Mouse (Mus musculus) embryo, embryonic 10.5 days (tissue): Measurements from ENCODE around the gene Fgf14.
"Not testable (repeated sequence)": the region's sequence is repeated elsewhere in the genome, so short reads cannot be mapped to it uniquely, and the experiment has no call there.

Experiments used
- DNase-seq: peaks from one replicate; pipeline ENCODE4 v3.0.0-alpha.2; 2015; ENCODE audit warnings: low spot score

Fgf14 gene

DNA sequence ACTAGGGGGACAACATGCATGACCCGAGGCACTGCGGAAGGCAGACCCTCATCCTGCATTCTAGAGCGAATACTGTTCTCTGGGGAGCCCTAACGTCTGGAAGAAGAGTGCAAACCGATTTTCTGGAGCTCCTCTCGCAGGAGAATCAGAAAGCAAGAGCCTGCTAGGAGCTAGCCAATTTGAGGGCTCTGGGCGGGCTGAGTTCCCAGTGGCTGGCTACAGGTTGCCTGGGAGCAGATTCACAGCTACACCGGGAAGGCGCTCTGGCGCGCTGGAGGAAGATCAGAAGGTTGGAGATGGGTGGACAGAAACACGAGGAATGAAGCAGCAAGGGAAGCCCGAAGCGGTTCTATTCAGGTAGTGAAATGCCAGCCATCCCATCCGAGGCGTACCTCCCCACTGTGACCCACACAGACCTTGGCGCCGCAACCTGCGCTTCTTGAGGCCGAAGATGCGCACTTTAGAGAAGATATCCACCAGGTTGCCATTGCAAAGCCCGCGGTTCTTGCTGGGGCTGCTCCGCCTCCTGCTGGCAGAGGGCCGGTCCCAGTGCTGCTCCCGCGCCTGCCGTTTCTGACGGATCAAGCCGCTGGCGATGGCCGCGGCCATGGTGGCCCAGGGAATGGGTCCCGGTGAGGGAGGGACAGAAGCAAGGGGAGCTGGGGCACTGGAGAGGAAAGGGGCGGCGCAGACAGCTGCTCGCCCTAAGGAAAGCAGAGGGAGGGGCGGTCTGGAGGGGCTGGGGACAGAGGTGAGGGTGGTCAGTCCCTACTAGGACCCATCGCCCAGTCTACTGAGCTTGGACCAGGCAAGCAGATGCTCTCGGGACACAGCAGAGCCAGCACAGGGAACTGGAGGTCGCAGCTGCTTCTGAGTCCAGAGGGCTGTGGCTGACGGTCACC, 484.8 kb downstream of the Fgf14 start:
- DNase-seq: peak; percentile 69

DNA sequence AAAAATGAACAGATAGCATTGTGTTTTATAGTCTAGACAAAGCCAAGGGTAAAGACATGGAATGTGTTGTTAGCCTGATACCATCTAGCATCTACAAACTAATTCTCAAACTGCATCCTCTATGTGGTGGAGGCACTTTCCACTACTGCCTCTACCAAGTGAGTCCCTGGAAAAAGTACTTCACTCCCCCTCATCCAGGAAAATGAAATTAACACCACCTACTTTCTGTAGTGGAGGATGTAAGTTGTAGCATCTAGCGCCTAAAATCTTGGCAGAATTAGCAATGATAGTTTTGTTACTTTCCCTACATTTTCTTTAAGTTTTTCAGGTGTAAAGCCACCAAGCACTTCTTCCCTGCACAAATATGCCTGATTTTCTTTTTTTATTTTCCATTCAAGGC, 496.7 kb downstream of the Fgf14 start:
- no peak for DNase-seq

DNA sequence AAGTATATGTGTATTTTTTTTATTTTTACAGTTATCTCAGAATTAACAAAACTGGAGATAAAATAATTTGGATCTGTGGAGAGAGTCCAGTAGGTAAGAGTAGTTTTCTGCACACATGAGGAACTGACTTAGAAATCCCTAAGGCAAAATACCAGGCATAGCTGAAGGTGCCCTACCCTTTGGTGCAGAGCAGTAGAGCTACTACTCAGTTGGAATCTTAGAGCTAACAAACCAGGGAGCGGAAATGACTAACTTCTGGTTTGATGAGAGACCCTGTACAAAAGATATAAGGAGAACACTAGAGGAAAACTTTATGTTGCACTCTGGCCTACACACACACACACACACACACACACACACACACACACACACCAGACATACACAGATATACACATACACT, 502.8 kb downstream of the Fgf14 start:
- DNase-seq: no peak

DNA sequence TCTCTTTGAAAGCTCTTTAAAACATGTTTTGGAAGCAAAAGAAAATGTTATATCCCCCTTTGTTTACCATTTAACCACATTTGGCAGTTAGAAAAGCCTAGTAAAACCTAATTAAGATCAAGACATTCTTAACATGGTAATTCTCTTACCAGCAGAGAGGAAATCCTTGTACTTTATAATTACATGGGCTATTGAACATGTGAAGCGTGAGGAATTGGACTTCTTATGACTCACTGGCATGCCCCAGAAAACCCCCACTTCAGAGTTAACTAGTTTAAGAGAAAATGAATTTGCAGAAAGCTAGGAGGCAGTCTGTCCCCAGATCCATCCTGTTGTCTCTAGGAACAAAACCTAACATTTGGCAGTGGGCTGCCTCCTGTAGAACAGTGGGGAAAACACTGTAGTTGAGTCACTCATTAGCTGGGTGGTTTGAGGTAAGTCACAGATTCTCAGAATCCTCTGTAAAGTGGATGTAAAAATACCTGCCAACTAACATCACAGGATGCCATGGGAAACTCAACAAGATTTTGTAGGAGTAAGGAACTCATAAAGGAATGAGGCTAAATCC, 513.2 kb downstream of the Fgf14 start:
- no peak for DNase-seq

DNA sequence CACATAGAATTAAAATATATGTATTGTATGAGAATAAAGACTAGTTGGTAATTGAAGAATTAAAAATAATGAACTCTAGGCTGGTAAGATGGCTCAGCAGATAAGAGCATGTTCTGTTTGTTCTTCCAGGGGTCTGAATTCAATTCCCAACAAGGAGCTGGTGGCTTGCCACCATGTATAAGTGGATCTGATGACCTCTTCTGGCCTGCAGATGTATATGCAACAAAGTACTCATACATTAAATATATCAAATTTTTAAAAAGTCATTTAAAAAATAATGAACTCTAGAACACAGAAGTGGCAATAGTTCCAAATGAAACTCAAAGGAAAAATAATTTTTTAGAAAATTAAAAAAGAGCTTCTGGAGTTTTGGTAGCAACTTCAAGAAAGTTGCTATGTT, 529.5 kb downstream of the Fgf14 start:
- DNase-seq: peak; percentile 4

DNA sequence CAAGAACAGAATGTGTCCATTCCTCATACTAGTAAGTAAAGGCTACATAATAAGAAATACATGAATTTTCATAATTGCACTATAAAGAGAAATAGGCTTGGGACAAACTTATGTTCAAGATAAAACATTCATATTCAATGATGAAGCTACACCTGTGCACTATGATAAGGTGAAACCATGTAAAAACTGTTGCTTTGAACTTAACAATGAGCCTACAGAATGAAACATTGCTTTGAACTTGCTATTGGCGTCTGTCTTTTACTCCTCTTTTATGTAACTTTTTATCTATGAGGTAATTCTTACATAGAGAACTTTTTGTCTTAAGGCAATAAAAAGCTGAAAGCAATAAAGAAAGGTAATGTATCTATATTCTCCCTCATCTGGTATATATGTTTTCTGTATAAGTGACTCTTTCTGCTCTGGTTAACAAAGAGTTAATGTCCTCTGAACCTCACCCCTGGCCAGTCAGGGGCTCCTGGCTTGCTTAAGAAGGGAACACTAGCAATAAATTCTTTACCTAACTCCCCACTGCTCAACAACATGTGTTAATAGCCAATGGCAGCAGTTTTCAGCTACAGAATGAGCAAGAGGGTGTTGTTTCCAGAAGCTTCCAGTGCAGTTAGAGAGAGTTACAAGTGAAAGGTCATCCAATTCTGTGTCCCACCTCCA, 569.6 kb downstream of the Fgf14 start:
- no peak for DNase-seq

DNA sequence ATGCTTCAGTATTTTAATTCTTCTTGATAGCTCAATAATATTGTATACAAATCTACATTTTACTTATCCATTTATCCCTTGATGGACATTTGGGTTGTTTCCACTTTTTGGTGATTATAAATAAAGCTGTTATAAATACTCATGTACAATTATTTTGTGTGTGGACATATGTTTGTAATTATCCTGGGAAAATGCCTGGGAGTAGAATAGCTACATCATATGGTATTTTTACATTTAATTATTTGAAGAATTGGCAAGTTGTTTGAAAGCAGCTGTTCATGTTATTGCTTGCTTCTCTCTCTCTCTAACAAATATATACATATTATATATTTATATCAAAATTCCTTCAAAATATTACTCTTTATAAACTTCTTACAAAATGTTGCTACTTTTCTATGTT, 593.8 kb downstream of the Fgf14 start:
- DNase-seq: no peak

DNA sequence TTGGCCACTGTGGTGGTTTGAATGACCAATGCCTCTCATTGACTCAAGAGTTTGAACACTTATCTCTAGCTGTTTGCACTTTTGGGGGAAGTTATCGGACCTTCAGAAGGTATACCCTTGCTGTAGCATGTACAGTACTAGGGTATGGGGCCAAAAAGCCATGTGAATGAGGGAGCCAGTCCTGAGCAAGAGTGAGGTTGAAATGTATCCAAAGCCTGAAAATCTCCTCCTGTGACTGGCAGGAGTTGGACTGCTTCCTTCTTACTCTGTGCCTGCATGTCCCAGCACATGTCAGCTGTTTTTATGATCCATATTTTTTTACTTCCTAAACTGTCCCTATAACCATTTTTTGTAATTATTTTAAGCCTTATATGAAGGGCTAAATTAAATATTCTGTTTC, 632.9 kb downstream of the Fgf14 start:
- DNase-seq: no peak

DNA sequence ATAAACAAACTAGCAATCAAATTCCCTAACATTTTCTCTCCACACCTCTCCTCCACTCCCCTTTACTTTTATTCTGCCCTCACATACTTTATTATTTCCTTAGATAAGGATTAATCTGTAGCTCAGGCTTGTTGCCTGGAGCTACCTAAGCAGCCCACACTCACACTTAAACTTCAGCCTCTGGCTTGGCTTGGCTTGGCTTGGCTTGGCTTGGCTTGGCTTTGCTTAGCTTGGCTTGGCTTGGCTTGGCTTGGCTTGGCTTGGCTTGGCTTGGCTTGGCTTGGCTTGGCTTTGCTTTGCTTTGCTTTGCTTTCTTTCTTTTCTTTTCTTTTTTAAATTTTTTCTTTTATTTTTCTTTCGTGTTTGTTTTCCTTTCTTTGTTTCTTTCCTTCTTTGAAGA, 636.3 kb downstream of the Fgf14 start:
- DNase-seq: no peak

DNA sequence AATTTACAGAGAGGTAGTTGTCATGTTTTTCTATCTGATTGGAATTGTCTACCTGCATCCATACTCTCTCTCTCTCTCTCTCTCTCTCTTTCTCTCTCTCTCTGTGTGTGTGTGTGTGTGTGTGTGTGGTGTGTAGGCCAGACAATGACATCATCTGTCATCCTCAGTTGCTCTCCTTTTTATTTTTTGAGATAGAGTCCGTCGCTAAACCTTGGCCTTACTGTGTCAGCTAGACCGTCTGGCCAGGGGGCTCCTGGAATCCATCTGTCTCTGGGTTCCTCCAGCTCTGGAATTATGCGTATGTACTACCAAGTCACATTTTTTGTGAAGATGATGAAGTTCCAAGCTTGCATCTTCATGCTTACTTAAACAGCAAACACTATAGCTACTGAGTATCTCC, 639.5 kb downstream of the Fgf14 start:
- no peak for DNase-seq

DNA sequence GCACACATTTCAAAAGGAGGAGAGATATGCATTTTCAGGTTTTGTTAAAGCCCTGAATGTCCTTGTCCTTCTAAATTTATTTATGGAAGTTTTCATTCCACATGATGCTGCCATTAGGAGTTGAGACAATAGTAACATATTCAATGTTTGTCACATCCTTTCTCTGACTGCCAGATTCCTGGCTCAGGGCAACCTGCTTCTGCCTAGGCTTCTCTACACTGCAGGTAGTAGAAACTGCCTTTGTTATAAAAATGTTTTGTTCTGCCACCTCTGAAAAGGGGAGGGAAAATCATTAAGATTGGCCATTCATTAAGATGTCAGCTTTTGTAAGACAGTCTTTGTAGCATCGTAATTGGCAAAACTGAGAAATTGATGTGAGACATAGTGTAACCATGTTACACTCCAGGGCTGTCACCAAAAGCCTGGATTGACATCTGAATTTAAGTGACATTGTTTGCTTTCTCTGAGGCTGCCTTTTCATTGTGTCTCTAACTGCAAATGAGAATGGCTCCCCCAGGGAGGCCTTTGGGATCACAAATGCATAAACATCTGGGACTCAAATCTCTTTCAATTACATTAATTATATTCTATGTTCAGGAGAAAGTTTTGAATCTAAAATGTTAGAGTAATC, 640.2 kb downstream of the Fgf14 start:
- DNase-seq: peak; percentile 21

DNA sequence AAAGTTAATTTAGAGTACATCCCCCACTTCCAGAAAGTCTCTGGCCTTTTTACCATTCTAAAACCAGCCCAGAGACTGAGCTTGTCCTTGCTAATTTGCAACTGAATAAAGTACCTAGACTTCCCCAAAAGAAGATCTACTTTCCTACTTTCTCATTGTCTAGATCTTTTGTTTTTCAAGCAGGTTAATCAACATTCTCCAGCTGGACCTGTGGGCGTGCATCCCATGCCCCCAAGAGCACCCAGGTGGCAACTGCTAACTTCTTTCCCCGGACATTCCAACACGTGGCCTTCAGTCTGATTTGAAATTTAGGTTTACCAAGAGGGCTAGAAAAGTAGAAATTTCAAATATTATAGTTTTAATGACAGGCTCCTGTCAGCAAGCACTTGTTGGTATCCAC, 643.6 kb downstream of the Fgf14 start:
- not testable (repeated sequence) for DNase-seq

DNA sequence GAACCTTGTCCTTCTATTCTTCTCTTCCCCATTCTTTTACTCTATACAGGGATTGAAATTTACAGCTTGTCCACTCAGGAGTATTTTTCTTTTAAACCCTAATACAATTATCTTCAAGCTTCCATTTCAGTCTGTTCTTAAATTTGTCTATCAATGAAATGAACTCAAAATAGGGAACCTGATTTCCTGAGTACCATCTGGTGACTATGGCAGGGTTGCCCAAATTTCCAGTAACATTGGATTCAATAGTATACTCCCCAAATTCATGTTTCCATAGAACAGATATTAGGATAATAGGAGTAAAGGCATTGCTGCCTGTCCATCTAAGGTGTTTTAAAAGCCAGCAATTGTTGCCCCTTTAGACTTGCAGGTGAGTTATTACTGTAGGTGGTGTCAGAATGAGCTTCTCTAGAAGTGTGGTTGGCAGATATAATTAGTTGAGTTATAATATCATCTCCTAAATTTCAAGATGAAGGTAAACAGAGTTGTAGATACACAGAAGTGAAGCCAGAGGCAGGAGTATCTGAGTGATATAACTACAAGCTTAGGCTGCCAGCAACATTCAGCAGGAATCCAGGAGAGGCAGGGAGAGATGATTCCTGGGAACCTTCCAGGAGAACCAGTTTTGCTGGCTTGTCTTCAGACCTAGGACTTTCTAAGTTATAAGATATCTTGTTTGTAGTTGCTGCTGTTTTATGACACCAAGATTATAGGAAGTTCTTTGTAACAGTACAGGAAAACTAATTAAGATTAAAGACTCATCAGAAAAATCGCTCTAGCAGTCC, 648.8 kb downstream of the Fgf14 start:
- DNase-seq: no peak

DNA sequence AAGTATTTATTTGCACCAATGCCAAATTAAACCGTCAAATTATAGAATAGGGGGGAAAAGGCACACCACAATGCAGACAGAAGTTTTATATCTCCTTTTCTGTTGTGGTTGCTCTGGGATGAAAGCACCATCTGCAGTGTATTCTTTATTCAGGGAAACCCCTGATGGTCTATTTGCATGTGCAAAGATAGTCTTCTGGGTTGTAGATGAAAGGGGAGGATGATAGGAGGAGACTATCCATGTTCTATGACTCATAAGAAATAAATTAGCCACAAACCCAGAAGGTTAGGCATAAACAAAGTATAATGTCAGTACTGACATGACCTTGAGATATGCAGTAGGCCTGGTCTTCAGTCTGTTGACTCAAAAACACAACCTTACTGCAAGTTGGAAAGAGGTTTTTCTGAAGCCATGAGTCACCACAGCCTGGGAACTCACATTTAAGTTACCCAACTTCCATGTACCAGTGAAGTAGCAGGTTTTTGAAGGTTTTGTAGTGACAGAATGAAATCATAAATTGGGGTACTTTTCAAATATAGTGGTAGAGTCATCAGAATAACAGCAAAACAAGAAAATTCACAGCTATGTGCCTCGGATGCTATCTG, 686.2 kb downstream of the Fgf14 start:
- DNase-seq: no peak

DNA sequence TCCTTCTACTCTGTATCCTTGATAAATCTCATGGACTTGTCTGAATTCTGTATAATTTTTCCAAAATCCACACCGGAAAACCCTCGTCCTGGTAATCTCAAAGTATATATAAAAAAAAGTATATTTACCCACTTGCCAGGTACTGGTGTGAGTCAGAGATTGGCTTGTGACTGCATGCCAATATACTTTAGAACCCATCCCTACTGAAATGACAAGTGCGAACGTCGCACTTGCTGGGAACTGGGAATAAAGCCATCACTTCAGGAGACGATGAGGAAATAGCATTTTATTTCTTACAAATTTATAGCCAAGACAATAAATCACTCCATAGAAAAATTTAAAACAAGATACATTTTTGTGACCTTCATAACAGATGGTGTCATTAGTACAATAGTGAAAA, 708.9 kb downstream of the Fgf14 start:
- no peak for DNase-seq

DNA sequence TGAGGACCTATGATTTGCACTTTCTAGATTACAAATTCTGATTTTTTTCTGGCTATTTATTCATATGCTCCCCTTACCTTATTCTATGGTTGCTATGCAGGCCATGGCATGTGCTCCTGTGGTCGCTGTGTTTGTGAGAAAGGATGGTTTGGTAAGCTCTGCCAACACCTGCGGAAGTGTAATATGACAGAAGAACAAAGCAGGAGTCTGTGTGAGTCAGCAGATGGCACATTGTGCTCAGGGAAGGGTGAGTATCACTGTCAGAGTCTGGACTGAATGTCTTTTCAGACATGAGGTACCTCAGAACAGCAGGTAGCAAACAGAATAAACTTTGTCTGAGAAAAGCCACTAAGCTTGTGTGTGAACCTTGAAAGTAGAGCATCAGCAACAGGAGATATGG, 710.4 kb downstream of the Fgf14 start:
- no peak for DNase-seq
